Mouse (Mus musculus): ENCODE data around the gene Abcb8. TPM values are rescaled to one million over a fixed set of nuclear protein-coding genes. Genes with fewer than 3 reads are reported as not detected.

The Abcb8 gene
- 49.4 and 52.2 TPM in 2 replicates for polyA plus RNA-seq (2015; fragmentation: Nextera tagmentation; extraction: Ambion mirVana)

DNA sequence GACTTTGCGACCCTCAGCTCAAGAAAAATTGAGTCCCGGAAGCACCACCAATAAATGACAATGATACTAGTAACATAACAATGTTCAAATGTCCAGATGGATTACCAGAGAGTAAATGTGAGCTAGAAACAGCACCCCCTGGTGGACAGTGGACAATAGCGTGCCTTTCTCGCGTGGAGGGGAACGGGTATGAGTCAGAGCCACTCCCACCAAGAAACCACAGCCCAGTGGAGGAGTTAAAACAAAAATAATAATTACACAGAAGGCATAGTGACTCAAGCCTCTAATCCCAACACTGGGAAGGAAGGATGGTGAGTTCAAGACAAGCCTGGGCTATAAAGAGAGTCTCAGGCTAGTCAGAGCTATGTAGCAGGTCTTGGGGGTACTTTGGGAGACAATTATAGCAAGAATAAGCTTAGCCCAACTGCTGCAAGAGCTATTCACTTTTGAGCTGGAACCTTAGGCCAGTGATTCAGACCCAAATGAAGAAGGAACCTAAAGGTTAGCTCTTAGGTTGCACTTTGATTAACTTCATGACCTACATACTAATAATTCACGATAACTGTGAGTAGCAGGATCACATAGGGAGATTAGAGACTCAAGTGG, at the start of gene Abcb8:
TSS of gene Abcb8 (plus strand) at position 272 of the 606 bp plus-strand sequence.
- H3K4me3 ChIP-seq (replicated peaks) = peak within 1 kb of the TSS; percentile 62
- no peaks in the 10 kb centered on the region for H3K9me3 ChIP-seq (replicated peaks)
- peaks cover 22% of the 10 kb centered on the region for H3K4me1 ChIP-seq
- H3K27me3 ChIP-seq (replicated peaks) = peaks cover 3% of the 10 kb centered on the region; the same call in 1 of the 2 replicates
- no peaks in the 10 kb centered on the region for H3K36me3 ChIP-seq
- peak within 1 kb of the TSS; percentile 60 for H3K4me2 ChIP-seq
- WGBS = 17% methylated on average over 7 of the region's 7 CpGs
- ATAC-seq (ENCODE audit: low FRiP score) = no peak
- H3K9ac ChIP-seq (replicated peaks) = peak within 1 kb of the TSS; percentile 60
- H3K27ac ChIP-seq (replicated peaks) = peak within 1 kb of the TSS; percentile 95

DNA sequence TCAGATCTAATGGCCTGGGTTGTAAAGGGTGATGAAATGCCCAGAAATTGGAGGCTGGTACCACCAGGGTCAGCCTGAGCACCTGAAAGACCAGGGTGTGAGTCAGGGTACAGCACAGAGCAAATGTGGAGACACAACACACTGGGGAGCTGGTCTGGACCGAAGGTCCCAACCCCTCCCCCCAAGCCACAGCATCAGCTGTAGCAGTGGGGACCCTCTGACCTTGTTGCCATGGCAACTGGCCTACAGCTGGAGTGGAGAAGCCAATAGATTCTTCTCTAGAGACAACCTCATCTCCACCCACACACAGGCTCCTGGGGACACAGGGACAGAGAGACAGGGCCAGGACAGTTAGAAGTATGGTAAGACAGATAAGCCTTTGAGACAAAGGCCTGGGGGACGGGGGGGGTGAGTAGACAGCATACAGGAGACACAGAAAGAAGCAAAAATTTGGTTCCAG, 49.5 kb upstream of the Abcb8 start:
- Histone ChIP-seq H3K4me3 (replicated peaks) (no peak overlapping the region), H3K9ac (replicated peaks) (peak overlapping the region; percentile 26), H3K36me3 (peaks cover 6% of the 10 kb centered on the region; the same call in 1 of the 2 replicates), H3K4me1 (peaks cover 44% of the 10 kb centered on the region), H3K9me3 (replicated peaks) (no peaks in the 10 kb centered on the region), H3K27ac (replicated peaks) (peak overlapping the region; percentile 86), H3K4me2 (peak overlapping the region; percentile 41), H3K27me3 (replicated peaks) (no peaks in the 10 kb centered on the region)
- 5% methylated on average over 2 of the region's 2 CpGs for WGBS
- peak; percentile 29 for ATAC-seq (ENCODE audit: low FRiP score)

- H3K36me3 ChIP-seq = peaks cover 6% of the 10 kb centered on the region; the same call in 1 of the 2 replicates
- H3K4me2 ChIP-seq = peak overlapping the region; percentile 41
- peaks cover 49% of the 10 kb centered on the region for H3K4me1 ChIP-seq
- peak overlapping the region; percentile 22; the same call in 1 of the 2 replicates for H3K9ac ChIP-seq (replicated peaks)
- no peaks in the 10 kb centered on the region for H3K27me3 ChIP-seq (replicated peaks)
- peak overlapping the region; percentile 86 for H3K27ac ChIP-seq (replicated peaks)
- no peak overlapping the region for H3K4me3 ChIP-seq (replicated peaks)
- peak; percentile 35; the same call in 1 of the 2 replicates for ATAC-seq (ENCODE audit: low FRiP score)
- WGBS = 5% methylated on average over 12 of the region's 12 CpGs
- H3K9me3 ChIP-seq (replicated peaks) = no peaks in the 10 kb centered on the region
These were observed 48.9 kb upstream of the Abcb8 start for GRCm38 (mm10) chr5:24344477-24345051.

GRCm38 (mm10) chr5:24346313-24346712, 47.1 kb upstream of the Abcb8 start:
- no peak overlapping the region for H3K27ac ChIP-seq (replicated peaks)
- H3K27me3 ChIP-seq (replicated peaks) = no peaks in the 10 kb centered on the region
- no peak for ATAC-seq (ENCODE audit: low FRiP score)
- H3K4me2 ChIP-seq = no peak overlapping the region
- no peak overlapping the region for H3K4me3 ChIP-seq (replicated peaks)
- no peak overlapping the region for H3K9ac ChIP-seq (replicated peaks)
- WGBS = 92% methylated on average over 7 of the region's 7 CpGs
- no peaks in the 10 kb centered on the region for H3K9me3 ChIP-seq (replicated peaks)
- H3K36me3 ChIP-seq = peaks cover 4% of the 10 kb centered on the region; the same call in 1 of the 2 replicates
- peaks cover 66% of the 10 kb centered on the region for H3K4me1 ChIP-seq

- Histone ChIP-seq H3K9ac (replicated peaks) (peak overlapping the region; percentile 61; the same call in 1 of the 2 replicates), H3K4me2 (peak overlapping the region; percentile 95), H3K27ac (replicated peaks) (peak overlapping the region; percentile 75), H3K9me3 (replicated peaks) (no peaks in the 10 kb centered on the region), H3K36me3 (peaks cover 4% of the 10 kb centered on the region; the same call in 1 of the 2 replicates), H3K4me3 (replicated peaks) (peak overlapping the region; percentile 53), H3K4me1 (peaks cover 72% of the 10 kb centered on the region), H3K27me3 (replicated peaks) (no peaks in the 10 kb centered on the region)
- no peak for ATAC-seq (ENCODE audit: low FRiP score)
- WGBS = 49% methylated on average over 7 of the region's 7 CpGs
These were observed 46.1 kb upstream of the Abcb8 start for GRCm38 (mm10) chr5:24347186-24347875.

DNA sequence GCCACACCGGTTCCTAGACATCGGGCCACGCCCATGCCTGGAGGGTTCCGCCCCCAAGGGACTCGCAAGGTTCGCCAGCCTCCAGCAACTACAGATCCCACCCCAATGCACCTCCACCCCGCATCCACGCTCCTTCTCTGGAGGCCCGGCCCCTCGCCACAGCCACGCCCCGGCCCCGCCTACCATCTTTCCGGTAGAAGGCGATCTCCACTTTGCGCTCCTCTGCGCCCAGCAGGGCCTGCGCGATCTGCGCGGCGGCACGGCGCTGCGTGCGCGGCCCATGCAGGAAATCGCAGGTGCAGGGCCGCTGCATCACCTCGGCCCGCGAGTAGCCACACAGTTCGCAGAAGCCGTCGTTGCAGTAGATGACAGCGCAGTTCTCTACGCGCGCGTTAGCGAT, 45.3 kb upstream of the Abcb8 start:
- H3K27ac ChIP-seq (replicated peaks) = peak overlapping the region; percentile 75
- no peaks in the 10 kb centered on the region for H3K9me3 ChIP-seq (replicated peaks)
- H3K36me3 ChIP-seq = peaks cover 4% of the 10 kb centered on the region; the same call in 1 of the 2 replicates
- no peaks in the 10 kb centered on the region for H3K27me3 ChIP-seq (replicated peaks)
- WGBS = under 1% methylated on average over 41 of the region's 41 CpGs
- H3K4me1 ChIP-seq = peaks cover 77% of the 10 kb centered on the region
- peak overlapping the region; percentile 61 for H3K9ac ChIP-seq (replicated peaks)
- peak; percentile 25; the same call in 1 of the 2 replicates for ATAC-seq (ENCODE audit: low FRiP score)
- H3K4me3 ChIP-seq (replicated peaks) = peak overlapping the region; percentile 53
- peak overlapping the region; percentile 95 for H3K4me2 ChIP-seq

DNA sequence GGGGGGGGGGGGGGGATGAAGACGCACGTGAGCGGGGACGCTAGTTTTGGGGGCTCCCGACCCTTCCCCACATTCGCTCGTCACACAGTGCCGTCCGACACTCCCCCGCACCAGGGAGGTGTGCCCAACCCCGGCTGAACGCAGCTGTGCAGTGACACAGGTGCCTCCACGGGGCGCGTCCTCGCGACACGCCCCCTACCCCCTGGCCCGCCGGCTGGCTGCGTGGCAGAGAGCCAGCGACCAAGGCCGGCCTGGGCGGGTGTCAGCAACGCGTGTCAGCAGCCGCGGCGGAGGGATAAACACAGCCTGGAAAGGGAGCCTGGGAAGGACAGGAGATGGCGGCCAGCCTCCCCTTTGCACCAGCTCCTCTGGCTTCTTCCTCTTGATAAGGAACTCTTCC, 44.9 kb upstream of the Abcb8 start:
- Histone ChIP-seq H3K27me3 (replicated peaks) (no peaks in the 10 kb centered on the region), H3K36me3 (peaks cover 4% of the 10 kb centered on the region; the same call in 1 of the 2 replicates), H3K9ac (replicated peaks) (peak overlapping the region; percentile 61), H3K4me3 (replicated peaks) (peak overlapping the region; percentile 53), H3K4me2 (peak overlapping the region; percentile 95), H3K27ac (replicated peaks) (peak overlapping the region; percentile 75), H3K9me3 (replicated peaks) (no peaks in the 10 kb centered on the region), H3K4me1 (peaks cover 78% of the 10 kb centered on the region)
- ATAC-seq (ENCODE audit: low FRiP score) = no peak
- 0% methylated on average over 26 of the region's 30 CpGs for WGBS

- ATAC-seq (ENCODE audit: low FRiP score) = no peak
- Histone ChIP-seq H3K4me2 (peak overlapping the region; percentile 95), H3K4me1 (peaks cover 66% of the 10 kb centered on the region), H3K27ac (replicated peaks) (no peak overlapping the region), H3K9ac (replicated peaks) (peak overlapping the region; percentile 86), H3K4me3 (replicated peaks) (peak overlapping the region; percentile 83), H3K27me3 (replicated peaks) (no peaks in the 10 kb centered on the region), H3K9me3 (replicated peaks) (no peaks in the 10 kb centered on the region), H3K36me3 (peaks cover 4% of the 10 kb centered on the region; the same call in 1 of the 2 replicates)
- WGBS = 48% methylated on average over 3 of the region's 3 CpGs
These were observed 43.4 kb upstream of the Abcb8 start for GRCm38 (mm10) chr5:24350073-24350472.

GRCm38 (mm10) chr5:24350531-24351250, 42.8 kb upstream of the Abcb8 start:
- 30% methylated on average over 15 of the region's 15 CpGs for WGBS
- peaks cover 2% of the 10 kb centered on the region; the same call in 1 of the 2 replicates for H3K36me3 ChIP-seq
- H3K4me1 ChIP-seq = peaks cover 60% of the 10 kb centered on the region
- ATAC-seq (ENCODE audit: low FRiP score) = peak; percentile 0; the same call in 1 of the 2 replicates
- H3K4me3 ChIP-seq (replicated peaks) = peak overlapping the region; percentile 83
- no peaks in the 10 kb centered on the region for H3K27me3 ChIP-seq (replicated peaks)
- peak overlapping the region; percentile 94 for H3K27ac ChIP-seq (replicated peaks)
- H3K4me2 ChIP-seq = peak overlapping the region; percentile 95
- no peaks in the 10 kb centered on the region for H3K9me3 ChIP-seq (replicated peaks)
- peak overlapping the region; percentile 86 for H3K9ac ChIP-seq (replicated peaks)

DNA sequence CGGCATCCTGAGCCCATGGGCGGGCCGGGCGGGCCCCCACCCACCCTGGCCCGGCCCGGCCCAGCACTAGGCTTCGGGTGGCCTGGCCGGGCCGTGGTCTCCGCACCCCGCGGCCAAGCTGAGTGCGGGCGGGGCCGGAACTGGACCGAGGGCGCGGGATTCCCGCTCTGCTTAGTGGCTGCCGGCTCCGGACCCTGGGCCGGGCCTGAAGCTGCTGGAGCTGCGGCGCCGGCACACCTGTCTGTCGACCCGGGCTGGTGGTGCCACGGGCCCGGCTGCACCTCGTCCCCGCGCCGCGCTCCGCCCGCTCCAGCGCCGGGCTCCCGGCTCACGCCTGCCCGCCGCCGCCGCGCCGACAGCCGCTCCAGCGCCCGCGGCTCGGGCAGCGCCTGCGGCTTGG, 42.2 kb upstream of the Abcb8 start, which contains the start of gene Kcnh2:
TSS of gene Kcnh2 (minus strand) at position 327 of the 400 bp plus-strand sequence.
- WGBS = 0% methylated on average over 37 of the region's 53 CpGs
- H3K4me1 ChIP-seq = peaks cover 60% of the 10 kb centered on the region

DNA sequence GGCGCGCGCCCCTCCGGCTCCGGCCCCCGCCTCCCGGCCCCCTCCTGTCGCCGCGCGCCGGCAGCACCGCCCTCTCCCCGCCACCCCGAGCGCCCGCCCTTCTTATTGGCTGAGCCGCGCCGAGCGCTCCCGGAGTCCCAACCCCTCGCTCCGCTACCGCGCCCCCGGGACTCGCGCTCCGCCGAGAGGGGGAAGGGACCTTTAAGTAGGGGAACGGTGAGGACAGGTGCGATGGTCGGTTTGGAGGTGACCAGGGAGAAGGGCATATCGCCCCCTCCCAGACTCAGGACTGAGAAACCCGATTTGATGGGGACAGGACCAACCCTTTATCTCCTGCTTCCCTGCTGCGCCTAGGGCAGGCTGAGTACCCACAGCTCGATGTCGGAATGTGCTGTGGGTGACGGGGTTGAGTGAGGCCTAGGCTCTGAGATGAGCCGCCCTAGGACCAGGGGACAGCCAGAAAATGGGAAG, 41.7 kb upstream of the Abcb8 start:
- peak; percentile 92 for ATAC-seq (ENCODE audit: low FRiP score)
- Histone ChIP-seq H3K9ac (replicated peaks) (peak overlapping the region; percentile 86), H3K27me3 (replicated peaks) (no peaks in the 10 kb centered on the region), H3K36me3 (no peaks in the 10 kb centered on the region), H3K4me2 (peak overlapping the region; percentile 95), H3K9me3 (replicated peaks) (no peaks in the 10 kb centered on the region), H3K4me3 (replicated peaks) (peak overlapping the region; percentile 83), H3K27ac (replicated peaks) (peak overlapping the region; percentile 94), H3K4me1 (peaks cover 60% of the 10 kb centered on the region)
- WGBS = 1% methylated on average over 29 of the region's 41 CpGs

More for the DNA sequence above, 42.2 kb upstream of the Abcb8 start, which contains the start of gene Kcnh2:
- no peaks in the 10 kb centered on the region for H3K9me3 ChIP-seq (replicated peaks)
- no peaks in the 10 kb centered on the region for H3K27me3 ChIP-seq (replicated peaks)
- peak within 1 kb of the TSS; percentile 94 for H3K27ac ChIP-seq (replicated peaks)
- H3K9ac ChIP-seq (replicated peaks) = peak within 1 kb of the TSS; percentile 86
- peak; percentile 37 for ATAC-seq (ENCODE audit: low FRiP score)
- no peaks in the 10 kb centered on the region for H3K36me3 ChIP-seq
- peak within 1 kb of the TSS; percentile 83 for H3K4me3 ChIP-seq (replicated peaks)
- peak within 1 kb of the TSS; percentile 95 for H3K4me2 ChIP-seq
